Mouse (Mus musculus): Measurements from ENCODE around the gene Olfm4. TPM values are rescaled to one million over a fixed set of nuclear protein-coding genes. Genes with fewer than 3 reads are reported as not detected.

Gene Olfm4
- total RNA-seq, 1 experiment: not detected

- no peak overlapping the region for H3K9ac ChIP-seq (ENCODE audit: insufficient read depth, low read depth, low read length, poor library complexity, severe bottlenecking)
- no peaks in the 10 kb centered on the region for H3K4me1 ChIP-seq (ENCODE audit: control insufficient read depth in 2 of 2, insufficient read depth in 2 of 2, low read length in 2 of 2, poor library complexity in 1 of 2)
- no peak for TF ChIP-seq HCFC1 (IDR thresholded peaks at IDR 0.05; ENCODE audit: borderline replicate concordance, insufficient read depth, low read length)
- no peak for TF ChIP-seq ZC3H11A (IDR thresholded peaks at IDR 0.05; ENCODE audit: borderline replicate concordance, low read depth, low read length)
- TF ChIP-seq ZNF384 (IDR thresholded peaks at IDR 0.05; ENCODE audit: low read depth, low read length): no peak
- no peak for TF ChIP-seq CHD2 (IDR thresholded peaks at IDR 0.05; ENCODE audit: low read depth, low read length)
- TF ChIP-seq MAFK (IDR thresholded peaks at IDR 0.05; ENCODE audit: insufficient read depth, low read depth, low read length): no peak
- no peaks in the 10 kb centered on the region for H3K9me3 ChIP-seq (ENCODE audit: control insufficient read depth, insufficient read depth, low read depth, low read length)
- no peaks in the 10 kb centered on the region for H3K36me3 ChIP-seq (ENCODE audit: control insufficient read depth, insufficient read depth, low read length, poor library complexity, severe bottlenecking)
- no peak overlapping the region for H3K27ac ChIP-seq (ENCODE audit: insufficient read depth, low read depth, low read length, poor library complexity, severe bottlenecking)
- no peak overlapping the region for H3K4me3 ChIP-seq (ENCODE audit: insufficient read depth in 1 of 2, low read depth in 1 of 2, low read length in 2 of 2, poor library complexity in 1 of 2, severe bottlenecking in 1 of 2)
- in situ Hi-C loops (cut with MboI; ENCODE audit: low sequenced_read_pairs in 2 of 2, unreplicated experiment in 2 of 2): no loop called here
- DNase-seq (ENCODE audit: low read depth, low spot score): no peak
These were observed 3.0 kb downstream of the Olfm4 start for GRCm38 (mm10) chr14:79986831-79987230.

GRCm38 (mm10) chr14:79989785-79990184 is 5.9 kb downstream of the Olfm4 start:
- Histone ChIP-seq H3K36me3 (ENCODE audit: control insufficient read depth, insufficient read depth, low read length, poor library complexity, severe bottlenecking) (no peaks in the 10 kb centered on the region), H3K27ac (ENCODE audit: insufficient read depth, low read depth, low read length, poor library complexity, severe bottlenecking) (no peak overlapping the region), H3K4me3 (ENCODE audit: insufficient read depth in 1 of 2, low read depth in 1 of 2, low read length in 2 of 2, poor library complexity in 1 of 2, severe bottlenecking in 1 of 2) (no peak overlapping the region), H3K4me1 (ENCODE audit: control insufficient read depth in 2 of 2, insufficient read depth in 2 of 2, low read length in 2 of 2, poor library complexity in 1 of 2) (no peaks in the 10 kb centered on the region), H3K9me3 (ENCODE audit: control insufficient read depth, insufficient read depth, low read depth, low read length) (no peaks in the 10 kb centered on the region), H3K9ac (ENCODE audit: insufficient read depth, low read depth, low read length, poor library complexity, severe bottlenecking) (no peak overlapping the region)
- TF ChIP-seq MAFK (IDR thresholded peaks at IDR 0.05; ENCODE audit: insufficient read depth, low read depth, low read length) (no peak), CHD2 (IDR thresholded peaks at IDR 0.05; ENCODE audit: low read depth, low read length) (no peak), HCFC1 (IDR thresholded peaks at IDR 0.05; ENCODE audit: borderline replicate concordance, insufficient read depth, low read length) (no peak), ZNF384 (IDR thresholded peaks at IDR 0.05; ENCODE audit: low read depth, low read length) (no peak), ZC3H11A (IDR thresholded peaks at IDR 0.05; ENCODE audit: borderline replicate concordance, low read depth, low read length) (no peak)
- DNase-seq (ENCODE audit: low read depth, low spot score): no peak
- in situ Hi-C loops (cut with MboI; ENCODE audit: low sequenced_read_pairs in 2 of 2, unreplicated experiment in 2 of 2): no loop called here

GRCm38 (mm10) chr14:79990547-79990946 is 6.7 kb downstream of the Olfm4 start:
- Histone ChIP-seq H3K9me3 (ENCODE audit: control insufficient read depth, insufficient read depth, low read depth, low read length) (no peaks in the 10 kb centered on the region), H3K9ac (ENCODE audit: insufficient read depth, low read depth, low read length, poor library complexity, severe bottlenecking) (no peak overlapping the region), H3K27ac (ENCODE audit: insufficient read depth, low read depth, low read length, poor library complexity, severe bottlenecking) (no peak overlapping the region), H3K4me3 (ENCODE audit: insufficient read depth in 1 of 2, low read depth in 1 of 2, low read length in 2 of 2, poor library complexity in 1 of 2, severe bottlenecking in 1 of 2) (no peak overlapping the region), H3K36me3 (ENCODE audit: control insufficient read depth, insufficient read depth, low read length, poor library complexity, severe bottlenecking) (no peaks in the 10 kb centered on the region), H3K4me1 (ENCODE audit: control insufficient read depth in 2 of 2, insufficient read depth in 2 of 2, low read length in 2 of 2, poor library complexity in 1 of 2) (no peaks in the 10 kb centered on the region)
- in situ Hi-C loops (cut with MboI; ENCODE audit: low sequenced_read_pairs in 2 of 2, unreplicated experiment in 2 of 2): no loop called here
- TF ChIP-seq ZNF384 (IDR thresholded peaks at IDR 0.05; ENCODE audit: low read depth, low read length): no peak
- TF ChIP-seq CHD2 (IDR thresholded peaks at IDR 0.05; ENCODE audit: low read depth, low read length): no peak
- TF ChIP-seq MAFK (IDR thresholded peaks at IDR 0.05; ENCODE audit: insufficient read depth, low read depth, low read length): no peak
- no peak for TF ChIP-seq ZC3H11A (IDR thresholded peaks at IDR 0.05; ENCODE audit: borderline replicate concordance, low read depth, low read length)
- no peak for TF ChIP-seq HCFC1 (IDR thresholded peaks at IDR 0.05; ENCODE audit: borderline replicate concordance, insufficient read depth, low read length)
- DNase-seq (ENCODE audit: low read depth, low spot score): no peak

- in situ Hi-C loops (cut with MboI; ENCODE audit: low sequenced_read_pairs in 2 of 2, unreplicated experiment in 2 of 2): no loop called here
- H3K4me3 ChIP-seq (ENCODE audit: insufficient read depth in 1 of 2, low read depth in 1 of 2, low read length in 2 of 2, poor library complexity in 1 of 2, severe bottlenecking in 1 of 2): no peak overlapping the region
- DNase-seq (ENCODE audit: low read depth, low spot score): no peak
- H3K4me1 ChIP-seq (ENCODE audit: control insufficient read depth in 2 of 2, insufficient read depth in 2 of 2, low read length in 2 of 2, poor library complexity in 1 of 2): no peaks in the 10 kb centered on the region
- no peak overlapping the region for H3K9ac ChIP-seq (ENCODE audit: insufficient read depth, low read depth, low read length, poor library complexity, severe bottlenecking)
- H3K9me3 ChIP-seq (ENCODE audit: control insufficient read depth, insufficient read depth, low read depth, low read length): no peaks in the 10 kb centered on the region
- no peak overlapping the region for H3K27ac ChIP-seq (ENCODE audit: insufficient read depth, low read depth, low read length, poor library complexity, severe bottlenecking)
- no peaks in the 10 kb centered on the region for H3K36me3 ChIP-seq (ENCODE audit: control insufficient read depth, insufficient read depth, low read length, poor library complexity, severe bottlenecking)
- TF ChIP-seq HCFC1 (IDR thresholded peaks at IDR 0.05; ENCODE audit: borderline replicate concordance, insufficient read depth, low read length) (no peak), CHD2 (IDR thresholded peaks at IDR 0.05; ENCODE audit: low read depth, low read length) (no peak), MAFK (IDR thresholded peaks at IDR 0.05; ENCODE audit: insufficient read depth, low read depth, low read length) (no peak), ZNF384 (IDR thresholded peaks at IDR 0.05; ENCODE audit: low read depth, low read length) (no peak), ZC3H11A (IDR thresholded peaks at IDR 0.05; ENCODE audit: borderline replicate concordance, low read depth, low read length) (no peak)
These were observed 13.7 kb downstream of the Olfm4 start for GRCm38 (mm10) chr14:79997534-79997933.

GRCm38 (mm10) chr14:80000110-80000531 is 16.2 kb downstream of the Olfm4 start:
- TF ChIP-seq ZNF384 (IDR thresholded peaks at IDR 0.05; ENCODE audit: low read depth, low read length): no peak
- no peak for TF ChIP-seq CHD2 (IDR thresholded peaks at IDR 0.05; ENCODE audit: low read depth, low read length)
- TF ChIP-seq HCFC1 (IDR thresholded peaks at IDR 0.05; ENCODE audit: borderline replicate concordance, insufficient read depth, low read length): no peak
- TF ChIP-seq MAFK (IDR thresholded peaks at IDR 0.05; ENCODE audit: insufficient read depth, low read depth, low read length): no peak
- no peak for TF ChIP-seq ZC3H11A (IDR thresholded peaks at IDR 0.05; ENCODE audit: borderline replicate concordance, low read depth, low read length)
- in situ Hi-C loops (cut with MboI; ENCODE audit: low sequenced_read_pairs in 2 of 2, unreplicated experiment in 2 of 2): no loop called here

More at GRCm38 (mm10) chr14:80000110-80000531, 16.2 kb downstream of the Olfm4 start:
- Histone ChIP-seq H3K4me3 (ENCODE audit: insufficient read depth in 1 of 2, low read depth in 1 of 2, low read length in 2 of 2, poor library complexity in 1 of 2, severe bottlenecking in 1 of 2) (no peak overlapping the region), H3K27ac (ENCODE audit: insufficient read depth, low read depth, low read length, poor library complexity, severe bottlenecking) (no peak overlapping the region), H3K36me3 (ENCODE audit: control insufficient read depth, insufficient read depth, low read length, poor library complexity, severe bottlenecking) (no peaks in the 10 kb centered on the region), H3K9ac (ENCODE audit: insufficient read depth, low read depth, low read length, poor library complexity, severe bottlenecking) (no peak overlapping the region), H3K4me1 (ENCODE audit: control insufficient read depth in 2 of 2, insufficient read depth in 2 of 2, low read length in 2 of 2, poor library complexity in 1 of 2) (no peaks in the 10 kb centered on the region), H3K9me3 (ENCODE audit: control insufficient read depth, insufficient read depth, low read depth, low read length) (no peaks in the 10 kb centered on the region)
- no peak for DNase-seq (ENCODE audit: low read depth, low spot score)
